Mouse (Mus musculus): ENCODE results near the gene Setd5.
A peak's percentile ranks its signal among the peaks of the same experiment; 100 is the strongest.

Gene Setd5

GRCm38 (mm10) chr6:113144764-113145163, 67.6 kb downstream of the Setd5 start:
- peak; percentile 68 for DNase-seq

GRCm38 (mm10) chr6:113145249-113145648, 68.1 kb downstream of the Setd5 start:
- no peak for DNase-seq

GRCm38 (mm10) chr6:113154071-113154470, 76.9 kb downstream of the Setd5 start:
- no peak for DNase-seq

GRCm38 (mm10) chr6:113154886-113155285, 77.7 kb downstream of the Setd5 start:
- no peak for DNase-seq

GRCm38 (mm10) chr6:113156064-113156463, 78.9 kb downstream of the Setd5 start:
- no peak for DNase-seq

GRCm38 (mm10) chr6:113160106-113160505, 82.9 kb downstream of the Setd5 start:
- no peak for DNase-seq

- DNase-seq = no peak
Observed at GRCm38 (mm10) chr6:113161982-113162381, 84.8 kb downstream of the Setd5 start.

- DNase-seq = no peak
Observed at GRCm38 (mm10) chr6:113163513-113163912, 86.3 kb downstream of the Setd5 start.

- peak; percentile 92 for DNase-seq
Observed at GRCm38 (mm10) chr6:113166661-113167251, 89.6 kb downstream of the Setd5 start.

GRCm38 (mm10) chr6:113168316-113168975, 91.3 kb downstream of the Setd5 start:
- no peak for DNase-seq

GRCm38 (mm10) chr6:113169852-113170251, 92.7 kb downstream of the Setd5 start:
- no peak for DNase-seq

GRCm38 (mm10) chr6:113170651-113171050, 93.5 kb downstream of the Setd5 start:
- no peak for DNase-seq

GRCm38 (mm10) chr6:113172011-113172410, 94.8 kb downstream of the Setd5 start:
- DNase-seq = no peak

- peak; percentile 81 for DNase-seq
Observed at GRCm38 (mm10) chr6:113172568-113172967, 95.4 kb downstream of the Setd5 start.

GRCm38 (mm10) chr6:113175469-113175868, 98.3 kb downstream of the Setd5 start:
- no peak for DNase-seq

GRCm38 (mm10) chr6:113176613-113177012, 99.4 kb downstream of the Setd5 start:
- no peak for DNase-seq

GRCm38 (mm10) chr6:113178286-113179194, 101.4 kb downstream of the Setd5 start:
- DNase-seq = no peak

GRCm38 (mm10) chr6:113179195-113179733, 102.1 kb downstream of the Setd5 start:
- no peak for DNase-seq

- no peak for DNase-seq
Observed at GRCm38 (mm10) chr6:113184163-113184562, 107.0 kb downstream of the Setd5 start.

GRCm38 (mm10) chr6:113184866-113185525, 107.8 kb downstream of the Setd5 start:
- no peak for DNase-seq

- peak; percentile 26 for DNase-seq
Observed at GRCm38 (mm10) chr6:113193765-113194460, 116.7 kb downstream of the Setd5 start.

- DNase-seq = no peak
Observed at GRCm38 (mm10) chr6:113194517-113194840, 117.3 kb downstream of the Setd5 start.

All from lung, postnatal 36 days (tissue).